Mouse (Mus musculus) inflammation-experienced regulatory T-cells, adult 6 months (primary cell): ENCODE data around the gene Akirin1. TPM values are rescaled to one million over a fixed set of nuclear protein-coding genes. Genes with fewer than 3 reads are reported as not detected.

ENCODE experiments used
- ATAC-seq: one replicate; pipeline ENCODE4 v1.8.0; 2017
- polyA plus RNA-seq, 3 experiments: library from polyadenylated mRNA; unstranded; fragments of 100-300 nt; shearing (Covaris generic); gene quantifications; one replicate each; pipeline ENCODE4 v1.2.1; 2017

The Akirin1 gene
- polyA plus RNA-seq, 3 experiments from 2014 or later = 10.8 to 20.6 (median 12.6) TPM

- peak; percentile 98 for ATAC-seq
These were observed 32.3 kb downstream of the Akirin1 start, which contains the start of gene Ndufs5 for GRCm38 (mm10) chr4:123717574-123718433. TSS of gene Ndufs5 (minus strand) at chr4:123718202.

- no peak for ATAC-seq
These were observed 37.7 kb downstream of the Akirin1 start for GRCm38 (mm10) chr4:123712431-123712830.

GRCm38 (mm10) chr4:123707340-123707739 is 42.8 kb downstream of the Akirin1 start:
- ATAC-seq = no peak

GRCm38 (mm10) chr4:123705340-123705739 is 44.8 kb downstream of the Akirin1 start:
- ATAC-seq = no peak

- no peak for ATAC-seq
These were observed 56.8 kb downstream of the Akirin1 start for GRCm38 (mm10) chr4:123693384-123693783.

- ATAC-seq = no peak
These were observed 58.1 kb downstream of the Akirin1 start for GRCm38 (mm10) chr4:123692071-123692470.

GRCm38 (mm10) chr4:123690311-123690710 is 59.8 kb downstream of the Akirin1 start:
- no peak for ATAC-seq

- no peak for ATAC-seq
These were observed 62.9 kb downstream of the Akirin1 start for GRCm38 (mm10) chr4:123687025-123687781.

GRCm38 (mm10) chr4:123686368-123687024 is 63.6 kb downstream of the Akirin1 start:
- ATAC-seq = no peak

- no peak for ATAC-seq
These were observed 64.5 kb downstream of the Akirin1 start for GRCm38 (mm10) chr4:123685506-123686242.

GRCm38 (mm10) chr4:123685046-123685445 is 65.1 kb downstream of the Akirin1 start:
- no peak for ATAC-seq

Other genes starting within 250 kb of the Akirin1 start
- 100 to 1,000 TPM in 2 of 3 experiments, 10 to 100 TPM in 1; 87.3 to 165 (median 153) TPM for gene Macf1, start 66.0 kb downstream of the Akirin1 start, polyA plus RNA-seq
- 100 to 1,000 TPM; 125 to 184 (median 133) TPM for gene Ndufs5, start 32.1 kb downstream of the Akirin1 start, polyA plus RNA-seq
- under 1 TPM in 1 of 3 experiments, not detected in 2; 0.51 TPM for gene Rhbdl2, start 37.5 kb upstream of the Akirin1 start, polyA plus RNA-seq
- not detected for gene 4933427I04Rik, start 109.3 kb upstream of the Akirin1 start, polyA plus RNA-seq
- gene Mycbp, start 154.5 kb upstream of the Akirin1 start, polyA plus RNA-seq = 10 to 100 TPM in 2 of 3 experiments, 1 to 10 TPM in 1; 9.4 to 37.5 (median 17.5) TPM
- 1 to 10 TPM; 6.8 to 9.8 (median 7.8) TPM for gene Rragc, start 167.1 kb upstream of the Akirin1 start, polyA plus RNA-seq
- not detected for gene 4930535I16Rik, start 167.7 kb upstream of the Akirin1 start, polyA plus RNA-seq